Mouse (Mus musculus): ENCODE data around the gene Gm30083.

The Gm30083 gene

GRCm38 (mm10) chr14:34015063-34015462 lies at the start of gene Gm30083:
Gene Gm30083 (minus strand): TSS chr14:34015182.
- no peak for DNase-seq

GRCm38 (mm10) chr14:34052516-34052915 lies 37.5 kb upstream of the Gm30083 start, which contains the start of gene Antxrl:
Gene Antxrl (plus strand): TSS chr14:34052707.
- no peak for DNase-seq

GRCm38 (mm10) chr14:34050101-34050779 lies 35.3 kb upstream of the Gm30083 start:
- no peak for DNase-seq

GRCm38 (mm10) chr14:34043341-34043740 lies 28.4 kb upstream of the Gm30083 start:
- no peak for DNase-seq

GRCm38 (mm10) chr14:34041241-34041640 lies 26.3 kb upstream of the Gm30083 start:
- DNase-seq, result no peak

- no peak for DNase-seq
These were observed 19.0 kb upstream of the Gm30083 start for GRCm38 (mm10) chr14:34033841-34034610.

GRCm38 (mm10) chr14:34026710-34027109 lies 11.7 kb upstream of the Gm30083 start:
- DNase-seq, result no peak

GRCm38 (mm10) chr14:34016938-34017337 lies 2.0 kb upstream of the Gm30083 start:
- DNase-seq, result no peak

- no peak for DNase-seq
These were observed 1.4 kb upstream of the Gm30083 start, which contains the start of gene Gm5460 for GRCm38 (mm10) chr14:34016381-34016780. Gene Gm5460 (plus strand): TSS chr14:34016758.

- DNase-seq, result no peak
These were observed 12.6 kb downstream of the Gm30083 start for GRCm38 (mm10) chr14:34002358-34002757.

- DNase-seq, result no peak
These were observed 13.5 kb downstream of the Gm30083 start for GRCm38 (mm10) chr14:34001445-34001844.

- DNase-seq, result no peak
These were observed 14.9 kb downstream of the Gm30083 start for GRCm38 (mm10) chr14:34000076-34000475.

GRCm38 (mm10) chr14:33997427-33997826 lies 17.6 kb downstream of the Gm30083 start:
- DNase-seq, result no peak

- DNase-seq, result no peak
These were observed 21.3 kb downstream of the Gm30083 start for GRCm38 (mm10) chr14:33993521-33994289.

GRCm38 (mm10) chr14:33993051-33993450 lies 21.9 kb downstream of the Gm30083 start:
- no peak for DNase-seq

- peak; percentile 79 to 86 for DNase-seq
These were observed 23.0 kb downstream of the Gm30083 start for GRCm38 (mm10) chr14:33991971-33992370.

GRCm38 (mm10) chr14:33989201-33989600 lies 25.8 kb downstream of the Gm30083 start:
- no peak for DNase-seq

- peak in 1 of 2 experiments; percentile 15 for DNase-seq
These were observed 36.4 kb downstream of the Gm30083 start, which contains the start of gene Zfp488 for GRCm38 (mm10) chr14:33978604-33979059. Gene Zfp488 (minus strand): TSS chr14:33978764.

- DNase-seq, result peak in 1 of 2 experiments; percentile 22
These were observed 37.2 kb downstream of the Gm30083 start for GRCm38 (mm10) chr14:33977748-33978147.

- DNase-seq, result no peak
These were observed 40.2 kb downstream of the Gm30083 start for GRCm38 (mm10) chr14:33974752-33975151.

GRCm38 (mm10) chr14:33972679-33973078 lies 42.3 kb downstream of the Gm30083 start:
- peak in 1 of 2 experiments; percentile 22 for DNase-seq

GRCm38 (mm10) chr14:33965675-33966074 lies 49.3 kb downstream of the Gm30083 start:
- no peak for DNase-seq

GRCm38 (mm10) chr14:33959341-33959740 lies 55.6 kb downstream of the Gm30083 start:
- DNase-seq, result peak; percentile 66 to 69

All from cerebellum, adult 18-20 months (tissue).